Mouse (Mus musculus) stomach, postnatal 0 days (tissue): Measurements from ENCODE around the gene Tmem132d. TPM values are rescaled to one million over a fixed set of nuclear protein-coding genes. Genes with fewer than 3 reads are reported as not detected.
"Not testable (repeated sequence)": the region's sequence is repeated elsewhere in the genome, so short reads cannot be mapped to it uniquely, and the experiment has no call there.

Experiments used
- ATAC-seq: fragments of 200-750 bp; cut with Nextera tagmentation; 2 replicates; pipeline ENCODE4 v1.8.0; 2017; ENCODE audit not compliant: low FRiP score, low TSS enrichment
- DNase-seq: peaks from one replicate; pipeline ENCODE4 v3.0.0-alpha.2; 2016; ENCODE audit warnings: low spot score
- H3K27ac ChIP-seq: fragments of 300-500 bp; sonication (generic); replicated peaks from 2 replicates; pipeline ENCODE4 v1.5.1; 2014; ENCODE audit warnings: mild to moderate bottlenecking, control low read depth
- H3K27me3 ChIP-seq: fragments of 300-500 bp; sonication (generic); 2 replicates; pipeline ENCODE4 v1.6.1; 2014; ENCODE audit warnings: low read length; ENCODE audit not compliant: control insufficient read depth, insufficient read depth
- H3K36me3 ChIP-seq: fragments of 300-500 bp; sonication (generic); 2 replicates; pipeline ENCODE4 v1.6.1; 2014; ENCODE audit warnings: low read length, mixed read lengths; ENCODE audit not compliant: control insufficient read depth, insufficient read depth
- H3K4me1 ChIP-seq: fragments of 300-500 bp; sonication (generic); replicated peaks from 2 replicates; pipeline ENCODE4 v1.6.1; 2014; ENCODE audit warnings: antibody characterized with exemption; ENCODE audit not compliant: control insufficient read depth, insufficient read depth
- H3K4me2 ChIP-seq: fragments of 300-500 bp; sonication (generic); replicated peaks from 2 replicates; pipeline ENCODE4 v1.6.1; 2014; ENCODE audit warnings: low read depth, mild to moderate bottlenecking, control low read depth, moderate library complexity
- H3K4me3 ChIP-seq: fragments of 300-500 bp; sonication (generic); 2 replicates; pipeline ENCODE4 v1.5.1; 2014; ENCODE audit warnings: low read depth, low read length, control low read depth
- H3K9ac ChIP-seq: fragments of 300-500 bp; sonication (generic); 2 replicates; pipeline ENCODE4 v1.6.1; 2014; ENCODE audit warnings: mild to moderate bottlenecking, low read length, control low read depth, mixed read lengths
- H3K9me3 ChIP-seq: fragments of 300-500 bp; sonication (generic); 2 replicates; pipeline ENCODE4 v1.6.1; 2016; ENCODE audit warnings: low read length; ENCODE audit not compliant: control insufficient read depth
- CTCF ChIP-seq: IDR thresholded peaks from 2 replicates; pipeline ENCODE4 v1.5.1; 2016; ENCODE audit warnings: antibody characterized with exemption, low read depth, mild to moderate bottlenecking, moderate library complexity
- EP300 ChIP-seq: optimal IDR thresholded peaks from 2 replicates; pipeline ENCODE3; 2016; ENCODE audit warnings: antibody characterized with exemption
- WGBS: fragments of 180-500 bp; shearing (Covaris S2); extraction: QIAGEN DNeasy Blood & Tissue Kit; methylation state at CpG from one replicate; pipeline ENCODE4 v1.1.7; 2014; 5-methylcytosine and 5-hydroxymethylcytosine counted together
- polyA plus RNA-seq: library from polyadenylated mRNA; unstranded; fragments of >200 nt; fragmentation: Nextera tagmentation; extraction: Ambion mirVana; gene quantifications from 2 replicates; pipeline ENCODE4 v1.2.1, GENCODE M21; 2015

Gene Tmem132d
- polyA plus RNA-seq, 1 experiment from 2014 or later: 0.16 TPM

DNA sequence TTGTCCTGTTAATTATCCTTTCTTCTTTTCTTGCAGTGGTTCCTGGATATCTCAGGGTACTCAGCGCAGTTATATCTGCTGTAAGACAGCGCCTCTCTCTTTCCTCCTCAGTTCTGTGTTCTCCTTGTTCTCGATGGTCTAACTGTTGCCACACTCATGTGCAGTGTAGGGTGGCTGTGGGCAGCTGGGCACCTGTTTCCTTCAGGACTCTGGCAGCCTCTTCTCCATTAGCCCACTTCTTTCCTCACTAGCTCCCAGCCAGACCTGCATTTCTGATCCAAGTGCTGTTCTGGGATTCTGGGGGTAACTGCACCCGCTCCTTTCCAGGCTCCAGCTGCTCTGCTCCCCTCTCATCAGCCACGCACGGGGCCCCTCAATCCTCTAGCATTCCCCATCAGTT, 392.8 kb downstream of the Tmem132d start:
- Histone ChIP-seq H3K4me3 (no peak overlapping the region), H3K36me3 (no peaks in the 10 kb centered on the region), H3K27me3 (no peaks in the 10 kb centered on the region), H3K27ac (no peak overlapping the region), H3K4me1 (no peaks in the 10 kb centered on the region), H3K9ac (no peak overlapping the region), H3K4me2 (no peak overlapping the region), H3K9me3 (no peaks in the 10 kb centered on the region)
- DNase-seq: no peak
- ATAC-seq: no peak
- TF ChIP-seq EP300: no peak
- no peak for TF ChIP-seq CTCF
- 83% methylated on average over 6 of the region's 6 CpGs for WGBS

DNA sequence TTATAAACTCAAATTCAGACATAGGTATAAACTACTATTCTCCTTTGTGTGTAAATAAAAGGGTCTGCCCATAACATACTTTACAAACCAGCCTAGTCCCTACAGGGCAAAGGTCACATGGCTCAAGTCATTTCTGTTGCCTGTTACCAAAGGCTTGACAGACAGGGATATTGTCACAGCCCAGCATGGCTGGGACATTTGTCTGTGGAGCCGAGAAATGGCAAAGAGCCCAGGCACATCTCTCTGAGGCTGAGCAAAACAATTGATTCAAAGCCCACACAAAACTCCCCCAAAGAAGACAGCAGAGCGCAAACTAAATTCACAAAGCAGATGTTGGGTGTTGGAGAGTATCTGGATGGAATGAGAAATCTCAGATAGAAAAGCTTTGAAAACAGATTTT, 405.8 kb downstream of the Tmem132d start:
- no peak for TF ChIP-seq EP300
- no peak for TF ChIP-seq CTCF
- Histone ChIP-seq H3K4me2 (no peak overlapping the region), H3K9me3 (no peaks in the 10 kb centered on the region), H3K27me3 (no peaks in the 10 kb centered on the region), H3K4me3 (no peak overlapping the region), H3K9ac (no peak overlapping the region), H3K4me1 (no peaks in the 10 kb centered on the region), H3K36me3 (no peaks in the 10 kb centered on the region), H3K27ac (no peak overlapping the region)
- DNase-seq (no peak), ATAC-seq (no peak)
- 73% methylated on average over 2 of the region's 2 CpGs for WGBS

DNA sequence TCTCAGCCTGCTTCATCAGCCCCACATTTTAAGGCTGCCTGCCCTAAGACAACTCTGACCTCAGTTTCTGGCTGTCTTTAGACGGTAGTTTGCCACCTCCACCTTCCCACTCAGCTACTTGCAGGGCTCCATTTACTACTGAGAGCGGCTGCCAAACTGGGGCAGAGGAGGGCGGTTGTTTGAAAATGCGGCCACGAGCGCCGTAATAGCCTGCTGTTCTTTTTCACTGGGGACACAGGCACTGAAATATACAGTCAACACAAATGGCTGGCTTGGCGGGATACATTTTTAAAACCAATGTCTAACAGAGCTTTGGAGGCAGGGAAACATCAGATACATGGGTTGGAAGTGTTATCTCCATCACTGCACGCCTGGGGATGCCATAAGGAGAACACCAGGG, 428.2 kb downstream of the Tmem132d start:
- Histone ChIP-seq H3K9me3 (no peaks in the 10 kb centered on the region), H3K27ac (no peak overlapping the region), H3K4me1 (no peaks in the 10 kb centered on the region), H3K4me2 (no peak overlapping the region), H3K27me3 (no peaks in the 10 kb centered on the region), H3K9ac (no peak overlapping the region), H3K4me3 (no peak overlapping the region), H3K36me3 (no peaks in the 10 kb centered on the region)
- DNase-seq: no peak
- 68% methylated on average over 9 of the region's 9 CpGs for WGBS
- TF ChIP-seq EP300 (no peak), CTCF (no peak)
- no peak for ATAC-seq

DNA sequence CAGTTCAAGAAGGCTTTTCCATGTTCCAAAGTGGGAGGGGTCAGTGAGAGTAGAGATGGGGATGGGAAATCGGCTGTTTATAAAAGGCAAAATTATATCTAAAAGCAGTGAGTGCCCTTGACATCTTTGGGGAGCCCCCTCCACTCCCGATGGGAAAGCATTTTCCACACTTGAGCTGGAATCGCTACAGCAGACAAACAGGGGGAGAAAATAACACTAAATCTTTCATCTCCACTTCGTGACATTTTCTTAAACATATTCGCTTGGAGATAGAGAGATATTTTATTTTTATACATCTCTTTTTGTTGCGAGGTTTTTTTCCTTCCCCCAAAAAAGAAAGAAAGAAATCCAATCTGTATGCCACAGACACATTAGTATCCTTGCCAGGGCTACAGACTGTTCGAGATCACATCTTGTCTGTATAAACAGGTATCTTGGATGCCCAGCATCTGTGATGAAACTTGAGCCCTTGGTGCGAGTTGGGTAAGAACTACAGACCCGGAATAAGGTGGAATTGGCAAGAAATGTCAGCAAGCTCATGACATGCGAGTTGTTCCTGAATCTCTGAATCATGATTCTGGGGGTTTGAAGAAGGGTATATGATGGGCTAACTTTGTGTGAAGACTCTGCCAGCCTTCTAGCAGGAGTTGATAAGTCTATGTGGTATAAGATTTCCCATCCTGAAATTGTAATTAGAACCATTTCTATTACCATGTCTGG, 436.2 kb downstream of the Tmem132d start:
- no peaks in the 10 kb centered on the region for H3K9me3 ChIP-seq
- DNase-seq: no peak
- no peak for TF ChIP-seq CTCF
- TF ChIP-seq EP300: no peak
- no peak overlapping the region for H3K4me3 ChIP-seq
- ATAC-seq: no peak
- H3K36me3 ChIP-seq: no peaks in the 10 kb centered on the region
- no peaks in the 10 kb centered on the region for H3K27me3 ChIP-seq
- H3K27ac ChIP-seq: no peak overlapping the region
- H3K4me2 ChIP-seq: no peak overlapping the region
- no peaks in the 10 kb centered on the region for H3K4me1 ChIP-seq
- WGBS: 70% methylated on average over 10 of the region's 10 CpGs
- H3K9ac ChIP-seq: no peak overlapping the region

DNA sequence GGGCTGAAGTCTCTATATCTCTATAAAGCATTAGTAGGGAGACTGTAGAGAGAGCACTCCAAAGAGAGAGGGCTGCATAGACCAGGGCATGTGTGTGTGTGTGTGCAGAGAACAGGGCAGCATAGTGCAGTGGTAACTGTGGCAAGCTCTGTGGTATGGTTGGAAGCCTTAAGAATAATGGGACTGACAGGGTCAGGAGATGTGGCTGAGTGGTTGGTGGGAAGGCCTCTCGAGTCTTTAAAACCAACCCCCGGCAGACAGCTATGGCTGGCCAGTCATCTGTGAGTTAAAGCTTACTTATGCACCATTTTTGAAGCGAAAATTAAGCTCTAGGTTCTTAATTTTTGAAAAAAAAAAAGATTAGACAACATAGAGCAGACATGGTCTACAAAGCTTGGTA, 439.4 kb downstream of the Tmem132d start:
- no peaks in the 10 kb centered on the region for H3K27me3 ChIP-seq
- H3K36me3 ChIP-seq: no peaks in the 10 kb centered on the region
- H3K9me3 ChIP-seq: no peaks in the 10 kb centered on the region
- H3K4me2 ChIP-seq: no peak overlapping the region
- no peak overlapping the region for H3K9ac ChIP-seq
- ATAC-seq (no peak), DNase-seq (no peak)
- TF ChIP-seq EP300 (no peak), CTCF (no peak)
- 69% methylated on average over 3 of the region's 3 CpGs for WGBS
- H3K4me3 ChIP-seq: no peak overlapping the region
- H3K4me1 ChIP-seq: no peaks in the 10 kb centered on the region
- H3K27ac ChIP-seq: no peak overlapping the region

DNA sequence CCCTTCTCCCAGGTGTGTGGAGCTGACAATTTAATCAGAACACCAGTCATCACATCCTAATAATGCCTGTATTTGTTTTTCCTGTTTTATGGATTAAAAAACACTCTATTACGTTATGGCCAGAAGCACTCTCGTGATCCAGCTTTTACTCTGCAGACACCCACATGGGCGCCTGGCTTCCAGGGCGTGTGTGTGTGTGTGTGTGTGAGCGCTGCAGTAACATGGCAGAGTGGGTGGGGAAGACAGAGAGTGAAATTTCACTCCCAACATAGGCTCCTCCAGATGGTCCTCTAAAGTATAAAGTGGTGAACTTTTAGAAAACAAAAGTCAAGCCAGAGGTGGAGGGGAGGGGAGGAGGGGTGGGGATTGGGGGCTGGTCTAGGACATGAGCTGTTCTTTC, 442.1 kb downstream of the Tmem132d start:
- Histone ChIP-seq H3K4me2 (no peak overlapping the region), H3K9me3 (no peaks in the 10 kb centered on the region), H3K9ac (no peak overlapping the region), H3K27me3 (no peaks in the 10 kb centered on the region), H3K27ac (no peak overlapping the region), H3K4me3 (no peak overlapping the region), H3K36me3 (no peaks in the 10 kb centered on the region), H3K4me1 (no peaks in the 10 kb centered on the region)
- DNase-seq (no peak), ATAC-seq (no peak)
- 69% methylated on average over 5 of the region's 5 CpGs for WGBS
- TF ChIP-seq EP300: no peak
- TF ChIP-seq CTCF: no peak

DNA sequence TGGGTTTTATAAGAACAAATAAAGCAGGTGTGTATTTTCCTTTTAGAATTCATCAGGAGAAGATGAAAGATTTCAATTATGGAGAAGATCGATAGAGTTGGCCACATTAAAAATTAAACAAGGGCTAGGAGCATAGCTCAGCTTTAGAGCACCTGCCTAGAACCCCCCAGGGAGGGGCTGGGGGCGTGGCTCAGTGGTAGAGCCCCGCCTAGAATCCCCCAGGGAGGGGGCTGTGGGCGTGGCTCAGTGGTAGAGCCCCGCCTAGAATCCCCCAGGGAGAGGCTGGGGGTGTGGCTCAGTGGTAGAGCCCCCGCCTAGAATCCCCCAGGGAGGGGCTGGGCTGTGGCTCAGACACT, 452.9 kb downstream of the Tmem132d start:
- not testable (repeated sequence) for H3K4me1 ChIP-seq, H3K27ac ChIP-seq, ATAC-seq, H3K27me3 ChIP-seq, H3K4me3 ChIP-seq, H3K36me3 ChIP-seq, H3K9me3 ChIP-seq, H3K9ac ChIP-seq, H3K4me2 ChIP-seq, DNase-seq
- 58% methylated on average over 6 of the region's 6 CpGs for WGBS
